Mouse (Mus musculus) left cerebral cortex, adult 2 months (tissue): Measurements from ENCODE around the gene Gm9803. TPM values are rescaled to one million over a fixed set of nuclear protein-coding genes. Genes with fewer than 3 reads are reported as not detected.
A peak's percentile ranks its signal among the peaks of the same experiment; 100 is the strongest.

Experiments used
- DNase-seq, 2 experiments: peaks; one replicate each; pipeline ENCODE4 v3.0.0; 2021 to 2022; ENCODE audit warnings: low spot score in 2 of 2, mixed read lengths in 1 of 2; ENCODE audit errors: extremely low spot score in 1 of 2
- H3K27ac ChIP-seq: fragments of 200-600 bp; 2 replicates; pipeline ENCODE4 v1.8.1; 2022
- H3K4me3 ChIP-seq: fragments of 200-600 bp; 2 replicates; pipeline ENCODE4 v1.8.1; 2022
- CTCF ChIP-seq: fragments of 200-600 bp; IDR thresholded peaks from 2 replicates; pipeline ENCODE4 v1.8.1; 2022; ENCODE audit warnings: antibody characterized with exemption, mild to moderate bottlenecking, moderate library complexity
- intact Hi-C: fragments of 180-260 bp; cut with DNase I; formaldehyde crosslinking; loops from one replicate; pipeline ENCODE4 v1.15.1; 2025
- total RNA-seq, 2 experiments: library from RNA; stranded (reverse); gene quantifications; 2 replicates each; pipeline ENCODE4 v1.2.3; 2021

Gene Gm9803
- total RNA-seq, 2 experiments from 2014 or later: 7.5 TPM; not detected in 1

- Histone ChIP-seq H3K4me3 (no peak overlapping the region), H3K27ac (no peak overlapping the region)
- intact Hi-C loops: no loop called here
- no peak for TF ChIP-seq CTCF
- DNase-seq: no peak
These were observed 6.0 kb upstream of the Gm9803 start for GRCm38 (mm10) chr10:43517836-43518235.

DNA sequence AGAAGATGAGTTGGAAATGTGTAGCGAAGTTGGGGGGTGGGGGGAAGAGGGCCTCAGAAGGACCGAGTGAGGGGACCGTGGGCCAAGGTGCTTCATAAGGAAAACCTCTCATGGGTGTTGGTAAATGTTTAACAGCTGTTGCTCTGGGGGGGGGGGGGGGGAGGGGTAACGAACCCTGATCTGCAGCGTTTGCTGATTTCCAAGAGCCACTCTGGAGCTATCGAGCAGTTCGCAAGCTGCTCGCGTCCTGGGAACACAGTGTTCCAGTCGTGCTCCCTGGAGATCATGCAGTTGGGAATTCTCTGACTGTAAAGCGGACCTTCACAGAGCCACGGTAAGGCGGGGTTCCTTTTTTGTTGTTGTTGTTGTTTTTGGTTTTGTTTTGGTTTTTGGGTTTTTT lies 5.5 kb upstream of the Gm9803 start:
- TF ChIP-seq CTCF: no peak
- intact Hi-C loops: no loop called here
- Histone ChIP-seq H3K27ac (no peak overlapping the region), H3K4me3 (no peak overlapping the region)
- DNase-seq: no peak

GRCm38 (mm10) chr10:43519977-43520376 lies 3.9 kb upstream of the Gm9803 start:
- Histone ChIP-seq H3K4me3 (no peak overlapping the region), H3K27ac (no peak overlapping the region)
- intact Hi-C loops: no loop called here
- no peak for DNase-seq
- no peak for TF ChIP-seq CTCF

GRCm38 (mm10) chr10:43527283-43528269 lies 3.7 kb downstream of the Gm9803 start:
- DNase-seq: peak in 1 of 2 experiments; percentile 29
- intact Hi-C loops: no loop called here

DNA sequence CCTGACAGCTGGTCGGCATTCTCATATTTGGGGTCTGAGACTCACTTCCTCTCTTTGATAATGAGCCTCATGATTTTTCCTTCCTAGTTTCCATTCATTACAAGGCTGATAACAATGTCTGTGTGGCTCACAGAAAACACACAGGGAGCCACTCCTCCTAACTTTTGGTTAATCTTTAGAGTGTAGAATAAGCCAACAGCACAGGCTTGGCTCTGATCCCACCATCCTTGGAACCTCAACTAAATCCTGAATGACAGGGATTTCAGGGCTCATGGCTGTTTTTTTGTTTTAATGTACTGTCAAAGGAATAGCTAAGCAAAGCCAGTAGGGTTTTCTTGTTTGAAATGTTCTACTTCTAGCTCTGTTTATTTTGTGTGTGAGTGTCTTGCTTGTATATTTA lies 10.5 kb downstream of the Gm9803 start:
- H3K4me3 ChIP-seq: no peak overlapping the region
- intact Hi-C loops: no loop called here
- no peak for TF ChIP-seq CTCF
- no peak for DNase-seq
- no peak overlapping the region for H3K27ac ChIP-seq

More at GRCm38 (mm10) chr10:43527283-43528269, 3.7 kb downstream of the Gm9803 start:
- H3K4me3 ChIP-seq: no peak overlapping the region
- TF ChIP-seq CTCF: peak; percentile 17
- no peak overlapping the region for H3K27ac ChIP-seq

GRCm38 (mm10) chr10:43537652-43538051 lies 13.8 kb downstream of the Gm9803 start:
- Histone ChIP-seq H3K27ac (no peak overlapping the region), H3K4me3 (no peak overlapping the region)
- DNase-seq: no peak
- no peak for TF ChIP-seq CTCF
- intact Hi-C loops: no loop called here

GRCm38 (mm10) chr10:43538831-43539230 lies 14.9 kb downstream of the Gm9803 start:
- intact Hi-C loops: no loop called here
- no peak for TF ChIP-seq CTCF

GRCm38 (mm10) chr10:43539746-43540310 lies 15.9 kb downstream of the Gm9803 start:
- no peak for DNase-seq
- H3K4me3 ChIP-seq: peak overlapping the region; percentile 78
- no peak for TF ChIP-seq CTCF
- peak overlapping the region; percentile 93 for H3K27ac ChIP-seq
- intact Hi-C loops: loop anchor here (2.0 kb wide), 1 partner anchor 61 kb away; the partner anchor contains the start of gene Bend3

More at GRCm38 (mm10) chr10:43538831-43539230, 14.9 kb downstream of the Gm9803 start:
- H3K27ac ChIP-seq: no peak overlapping the region
- DNase-seq: no peak
- no peak overlapping the region for H3K4me3 ChIP-seq

GRCm38 (mm10) chr10:43540442-43541152 lies 16.7 kb downstream of the Gm9803 start, which contains the start of gene 1700021F05Rik:
1700021F05Rik (minus strand) TSS chr10:43540994.
- Histone ChIP-seq H3K4me3 (peak within 1 kb of the TSS; percentile 78), H3K27ac (peak within 1 kb of the TSS; percentile 93)
- intact Hi-C loops: loop anchor here (2.0 kb wide), 1 partner anchor 62 kb away; the partner anchor contains the start of gene Bend3
- peak; percentile 79 for TF ChIP-seq CTCF
- peak; percentile 95 to 97 for DNase-seq

- Histone ChIP-seq H3K4me3 (no peak overlapping the region), H3K27ac (no peak overlapping the region)
- peak; percentile 2; the same call in 1 of the 2 replicates for TF ChIP-seq CTCF
- intact Hi-C loops: loop anchor here (2.0 kb wide), 1 partner anchor 62 kb away; the partner anchor contains the start of gene Bend3
- DNase-seq: no peak
These were observed 17.3 kb downstream of the Gm9803 start for GRCm38 (mm10) chr10:43541153-43541544.

DNA sequence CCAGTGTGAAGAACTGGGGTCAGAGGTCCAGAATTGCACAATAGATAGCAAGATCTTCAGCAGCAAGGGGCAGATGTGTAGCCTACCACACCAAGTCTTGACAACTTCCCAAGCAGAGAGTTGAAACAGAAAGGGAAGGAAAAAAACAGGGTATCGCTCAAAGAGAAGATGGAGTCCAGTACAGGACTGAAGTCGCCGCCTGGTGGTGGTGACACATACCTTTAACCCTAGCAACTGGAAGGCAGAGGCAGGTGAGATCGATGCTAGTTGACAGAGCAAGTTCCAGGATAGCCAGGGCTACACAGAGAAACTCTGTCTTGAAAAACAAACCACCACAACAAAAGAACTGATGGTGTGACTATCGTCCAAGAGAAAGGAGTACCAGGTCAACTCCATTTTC lies 25.5 kb downstream of the Gm9803 start:
- DNase-seq: no peak
- Histone ChIP-seq H3K4me3 (no peak overlapping the region), H3K27ac (no peak overlapping the region)
- no peak; the same call in 1 of the 2 replicates for TF ChIP-seq CTCF
- intact Hi-C loops: no loop called here
